Mouse (Mus musculus) liver, embryonic 14.5 days (tissue): ENCODE results near the gene Zranb1. TPM values are rescaled to one million over a fixed set of nuclear protein-coding genes. Genes with fewer than 3 reads are reported as not detected.

Source experiments
- ATAC-seq: fragments of 200-750 bp; cut with Nextera tagmentation; 2 replicates; pipeline ENCODE4 v1.8.0; 2017; ENCODE audit warnings: moderate number of reproducible peaks, mild to moderate bottlenecking, moderate library complexity; ENCODE audit not compliant: insufficient read depth
- DNase-seq, 3 experiments: peaks; one replicate each; pipeline ENCODE4 v3.0.0-alpha.2; 2012 to 2013; ENCODE audit warnings: low read depth in 3 of 3, low spot score in 3 of 3
- H3K27ac ChIP-seq: fragments of 300-500 bp; sonication (generic); 2 replicates; pipeline ENCODE4 v1.5.1; 2014; ENCODE audit warnings: moderate library complexity, mild to moderate bottlenecking, control low read depth, inconsistent platforms
- H3K27me3 ChIP-seq: fragments of 300-500 bp; sonication (generic); 2 replicates; pipeline ENCODE4 v1.6.1; 2014; ENCODE audit warnings: mild to moderate bottlenecking, low read length, moderate library complexity; ENCODE audit not compliant: control insufficient read depth, insufficient read depth
- H3K36me3 ChIP-seq: fragments of 300-500 bp; sonication (generic); replicated peaks from 2 replicates; pipeline ENCODE4 v1.6.1; 2014; ENCODE audit warnings: low read depth; ENCODE audit not compliant: control insufficient read depth, insufficient read depth
- H3K4me1 ChIP-seq, 2 experiments: fragments of 200-500 bp in 1 of 2; fragments of 300-500 bp in 1 of 2; sonication (generic) in 1 of 2; replicated peaks; 2 replicates each; pipeline ENCODE4 v1.6.1; 2012 to 2014; ENCODE audit warnings: antibody characterized with exemption in 1 of 2, inconsistent platforms in 1 of 2, low read length in 1 of 2; ENCODE audit not compliant: control insufficient read depth in 2 of 2, insufficient read depth in 2 of 2
- H3K4me2 ChIP-seq: fragments of 300-500 bp; sonication (generic); 2 replicates; pipeline ENCODE4 v1.6.1; 2014; ENCODE audit warnings: low read depth, mild to moderate bottlenecking, control low read depth, moderate library complexity
- H3K4me3 ChIP-seq, 2 experiments: fragments of 200-500 bp in 1 of 2; fragments of 300-500 bp in 1 of 2; sonication (generic) in 1 of 2; 2 replicates each; pipeline ENCODE4 v1.5.1; 2012 to 2014; ENCODE audit warnings: low read depth in 2 of 2, low read length in 2 of 2, mild to moderate bottlenecking in 2 of 2, control low read depth in 1 of 2, inconsistent platforms in 1 of 2, moderate library complexity in 1 of 2; ENCODE audit not compliant: insufficient read depth in 1 of 2
- H3K9ac ChIP-seq: fragments of 300-500 bp; sonication (generic); replicated peaks from 2 replicates; pipeline ENCODE4 v1.6.1; 2014; ENCODE audit warnings: mild to moderate bottlenecking, control low read depth, moderate library complexity
- H3K9me3 ChIP-seq: fragments of 300-500 bp; sonication (generic); 2 replicates; pipeline ENCODE4 v1.6.1; 2016; ENCODE audit warnings: low read length, mixed read lengths; ENCODE audit not compliant: control insufficient read depth
- CTCF ChIP-seq: IDR thresholded peaks from 2 replicates; pipeline ENCODE4 v1.5.1; 2016; ENCODE audit warnings: antibody characterized with exemption, low read depth, control low read depth
- EP300 ChIP-seq: IDR thresholded peaks from 2 replicates; pipeline ENCODE4 v1.6.1; 2016; ENCODE audit warnings: antibody characterized with exemption, low read depth
- WGBS: fragments of 180-500 bp; shearing (Covaris S2); extraction: QIAGEN DNeasy Blood & Tissue Kit; methylation state at CpG from one replicate; pipeline ENCODE4 v1.1.7; 2014; ENCODE audit not compliant: insufficient replicate concordance; 5-methylcytosine and 5-hydroxymethylcytosine counted together
- polyA plus RNA-seq, 2 experiments: library from polyadenylated mRNA; depleted of rRNA in 1 of 2; stranded (reverse) in 1 of 2; unstranded in 1 of 2; fragments of >200 nt; fragmentation: Nextera tagmentation in 1 of 2; extraction: Ambion mirVana in 1 of 2; gene quantifications; 2 replicates each; pipeline versions ENCODE4 v1.2.1 to v1.2.3; 2012 to 2014

The Zranb1 gene
- polyA plus RNA-seq, 2 experiments: 6.0 to 7.6 TPM

GRCm38 (mm10) chr7:133003421-133003820 lies 72.5 kb downstream of the Zranb1 start:
- H3K27me3 ChIP-seq: no peaks in the 10 kb centered on the region
- H3K9ac ChIP-seq: no peak overlapping the region
- no peak overlapping the region for H3K27ac ChIP-seq
- TF ChIP-seq CTCF (peak; percentile 91), EP300 (no peak)
- H3K36me3 ChIP-seq: no peaks in the 10 kb centered on the region
- DNase-seq (peak; percentile 7 to 54 (median 16)), ATAC-seq (peak; percentile 74)
- H3K4me1 ChIP-seq: peaks cover 0 to 4% of the 10 kb centered on the region in 2 experiments; a peak in 3 of 4 replicates
- no peak overlapping the region for H3K4me3 ChIP-seq
- H3K9me3 ChIP-seq: no peaks in the 10 kb centered on the region
- H3K4me2 ChIP-seq: no peak overlapping the region
- 4% methylated on average over 3 of the region's 3 CpGs for WGBS

GRCm38 (mm10) chr7:133005772-133006171 lies 74.8 kb downstream of the Zranb1 start:
- WGBS: 74% methylated on average over 7 of the region's 7 CpGs
- Histone ChIP-seq H3K27me3 (no peaks in the 10 kb centered on the region), H3K4me2 (no peak overlapping the region), H3K4me3 (no peak overlapping the region), H3K27ac (no peak overlapping the region), H3K36me3 (no peaks in the 10 kb centered on the region), H3K4me1 (peaks cover 0 to 4% of the 10 kb centered on the region in 2 experiments; a peak in 3 of 4 replicates), H3K9me3 (no peaks in the 10 kb centered on the region), H3K9ac (no peak overlapping the region)
- DNase-seq (no peak), ATAC-seq (no peak)
- TF ChIP-seq EP300 (no peak), CTCF (no peak)

- no peak overlapping the region for H3K4me3 ChIP-seq
- ATAC-seq (no peak), DNase-seq (no peak)
- no peaks in the 10 kb centered on the region for H3K9me3 ChIP-seq
- H3K4me2 ChIP-seq: no peak overlapping the region
- H3K4me1 ChIP-seq: peaks cover 0 to 8% of the 10 kb centered on the region in 2 experiments; a peak in 3 of 4 replicates
- no peaks in the 10 kb centered on the region for H3K36me3 ChIP-seq
- no peaks in the 10 kb centered on the region for H3K27me3 ChIP-seq
- TF ChIP-seq CTCF (no peak), EP300 (no peak)
- no peak overlapping the region for H3K27ac ChIP-seq
- WGBS: 52% methylated on average over 11 of the region's 11 CpGs
- H3K9ac ChIP-seq: no peak overlapping the region
These were observed 76.4 kb downstream of the Zranb1 start for GRCm38 (mm10) chr7:133007343-133007742.

GRCm38 (mm10) chr7:133008663-133009062 lies 77.7 kb downstream of the Zranb1 start:
- Histone ChIP-seq H3K4me3 (no peak overlapping the region), H3K27me3 (no peaks in the 10 kb centered on the region), H3K27ac (no peak overlapping the region), H3K9ac (no peak overlapping the region), H3K4me1 (peaks cover 0 to 3% of the 10 kb centered on the region in 2 experiments; a peak in 1 of 4 replicates), H3K36me3 (no peaks in the 10 kb centered on the region), H3K9me3 (no peaks in the 10 kb centered on the region), H3K4me2 (no peak overlapping the region)
- DNase-seq (no peak), ATAC-seq (no peak)
- TF ChIP-seq EP300 (no peak), CTCF (no peak)
- WGBS: 73% methylated on average over 4 of the region's 4 CpGs

- H3K27ac ChIP-seq: no peak overlapping the region
- H3K4me3 ChIP-seq: no peak overlapping the region
- WGBS: 68% methylated on average over 8 of the region's 8 CpGs
- ATAC-seq (no peak), DNase-seq (no peak)
- no peak overlapping the region for H3K4me2 ChIP-seq
- H3K27me3 ChIP-seq: no peaks in the 10 kb centered on the region
- H3K4me1 ChIP-seq: peaks cover 0 to 3% of the 10 kb centered on the region in 2 experiments; a peak in 1 of 4 replicates
- no peaks in the 10 kb centered on the region for H3K9me3 ChIP-seq
- H3K9ac ChIP-seq: no peak overlapping the region
- H3K36me3 ChIP-seq: no peaks in the 10 kb centered on the region
- TF ChIP-seq EP300 (no peak), CTCF (no peak)
These were observed 78.7 kb downstream of the Zranb1 start for GRCm38 (mm10) chr7:133009676-133010075.
